Mouse (Mus musculus): ENCODE data around the gene Ush2a. TPM values are rescaled to one million over a fixed set of nuclear protein-coding genes. Genes with fewer than 3 reads are reported as not detected.

Ush2a gene
- 0.01 TPM in 1 of 2 replicates, not detected in the other for polyA plus RNA-seq (2012; rRNA removed)

DNA sequence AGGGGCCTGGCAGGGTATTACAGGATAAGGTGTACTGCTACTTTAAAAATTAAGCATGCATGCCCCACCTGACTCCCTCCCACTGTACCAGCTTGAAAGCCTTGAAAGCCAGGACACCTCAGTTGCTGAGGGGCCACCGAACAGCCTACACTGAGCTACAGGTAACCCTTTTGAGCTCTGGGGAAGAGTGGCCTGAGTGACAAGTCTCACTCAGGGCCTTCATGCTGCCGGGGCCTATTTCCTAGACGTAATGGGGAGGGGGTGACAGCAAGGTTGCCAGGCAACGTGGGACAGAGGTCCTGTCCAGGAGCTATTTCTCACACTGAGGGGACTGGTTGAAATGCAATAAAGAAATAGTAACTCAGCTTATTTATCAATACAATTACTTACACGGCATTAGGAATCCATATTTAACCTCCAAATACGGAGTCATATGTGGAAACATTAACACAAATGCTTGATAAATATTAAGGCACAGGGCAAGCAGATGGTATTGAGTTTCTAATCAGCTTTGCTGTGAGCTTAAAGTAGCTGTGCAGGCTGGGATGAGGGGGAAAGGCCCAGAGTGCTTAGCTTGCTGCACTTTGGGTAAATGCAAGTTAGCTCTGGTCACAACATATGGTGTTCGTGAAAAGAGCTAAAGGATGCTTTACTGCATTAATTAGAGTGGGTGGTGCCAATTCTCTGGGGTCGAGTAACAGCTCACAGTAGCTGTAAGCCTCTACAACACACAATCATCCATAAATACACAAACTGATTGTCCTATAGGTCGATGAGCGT is at the start of gene Ush2a:
TSS of gene Ush2a (plus strand) at position 121 of the 780 bp plus-strand sequence.
- no peak for DNase-seq

GRCm38 (mm10) chr1:188214885-188215611 is 46.8 kb upstream of the Ush2a start:
- no peak for DNase-seq
- WGBS: 52% methylated on average over 10 of the region's 10 CpGs
- Histone ChIP-seq H3K4me3 (replicated peaks; ENCODE audit: extremely low read depth, low read depth, low read length) (no peak overlapping the region), H3K4me1 (ENCODE audit: control insufficient read depth, insufficient read depth, low read length) (no peaks in the 10 kb centered on the region)
- TF ChIP-seq POLR2A (IDR thresholded peaks at IDR 0.05; ENCODE audit: borderline replicate concordance, extremely low read depth, low read depth, low read length): no peak

More for the DNA sequence above, at the start of gene Ush2a:
- 73% methylated on average over 10 of the region's 10 CpGs for WGBS
- Histone ChIP-seq H3K4me1 (ENCODE audit: control insufficient read depth, insufficient read depth, low read length) (no peaks in the 10 kb centered on the region), H3K4me3 (replicated peaks; ENCODE audit: extremely low read depth, low read depth, low read length) (no peak within 1 kb of the TSS)
- no peak for TF ChIP-seq CTCF (IDR thresholded peaks at IDR 0.05; ENCODE audit: insufficient read depth, low read length)
- TF ChIP-seq POLR2A (IDR thresholded peaks at IDR 0.05; ENCODE audit: borderline replicate concordance, extremely low read depth, low read depth, low read length): no peak

GRCm38 (mm10) chr1:188221226-188221792 is 40.5 kb upstream of the Ush2a start:
- Histone ChIP-seq H3K4me3 (replicated peaks; ENCODE audit: extremely low read depth, low read depth, low read length) (no peak overlapping the region), H3K4me1 (ENCODE audit: control insufficient read depth, insufficient read depth, low read length) (no peaks in the 10 kb centered on the region)
- 77% methylated on average over 4 of the region's 4 CpGs for WGBS
- no peak for TF ChIP-seq POLR2A (IDR thresholded peaks at IDR 0.05; ENCODE audit: borderline replicate concordance, extremely low read depth, low read depth, low read length)
- TF ChIP-seq CTCF (IDR thresholded peaks at IDR 0.05; ENCODE audit: insufficient read depth, low read length): no peak
- no peak for DNase-seq

GRCm38 (mm10) chr1:188233036-188233724 is 28.6 kb upstream of the Ush2a start:
- Histone ChIP-seq H3K4me1 (ENCODE audit: control insufficient read depth, insufficient read depth, low read length) (no peaks in the 10 kb centered on the region), H3K4me3 (replicated peaks; ENCODE audit: extremely low read depth, low read depth, low read length) (no peak overlapping the region)
- TF ChIP-seq POLR2A (IDR thresholded peaks at IDR 0.05; ENCODE audit: borderline replicate concordance, extremely low read depth, low read depth, low read length) (no peak), CTCF (IDR thresholded peaks at IDR 0.05; ENCODE audit: insufficient read depth, low read length) (no peak)
- no peak for DNase-seq
- WGBS: 78% methylated on average over 5 of the region's 5 CpGs

DNA sequence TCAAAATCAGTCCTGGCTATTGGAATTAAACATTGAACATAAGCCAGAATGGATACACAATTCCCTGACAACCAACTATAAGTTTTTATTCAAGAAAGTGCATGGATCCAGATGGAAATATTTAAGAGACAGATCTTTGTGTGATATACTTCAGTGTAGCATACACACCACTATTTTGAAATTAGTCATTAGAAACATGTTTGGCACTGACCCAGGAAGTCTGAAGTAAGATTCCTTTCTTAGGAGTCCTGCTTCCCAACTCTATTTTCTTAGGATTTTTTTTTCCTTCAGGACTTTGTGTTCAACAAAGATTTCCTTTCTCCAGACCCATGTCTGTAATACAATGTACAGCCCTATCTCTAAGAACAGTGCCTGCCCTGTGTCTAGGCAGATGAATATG is 23.2 kb upstream of the Ush2a start:
- TF ChIP-seq POLR2A (IDR thresholded peaks at IDR 0.05; ENCODE audit: borderline replicate concordance, extremely low read depth, low read depth, low read length): no peak
- TF ChIP-seq CTCF (IDR thresholded peaks at IDR 0.05; ENCODE audit: insufficient read depth, low read length): no peak
- H3K4me1 ChIP-seq (ENCODE audit: control insufficient read depth, insufficient read depth, low read length): no peaks in the 10 kb centered on the region
- no peak overlapping the region for H3K4me3 ChIP-seq (replicated peaks; ENCODE audit: extremely low read depth, low read depth, low read length)
- no peak for DNase-seq

- 80% methylated on average over 10 of the region's 10 CpGs for WGBS
- no peak for TF ChIP-seq CTCF (IDR thresholded peaks at IDR 0.05; ENCODE audit: insufficient read depth, low read length)
- no peak for TF ChIP-seq POLR2A (IDR thresholded peaks at IDR 0.05; ENCODE audit: borderline replicate concordance, extremely low read depth, low read depth, low read length)
- H3K4me1 ChIP-seq (ENCODE audit: control insufficient read depth, insufficient read depth, low read length): no peaks in the 10 kb centered on the region
- no peak for DNase-seq
- no peak overlapping the region for H3K4me3 ChIP-seq (replicated peaks; ENCODE audit: extremely low read depth, low read depth, low read length)
These were observed 20.1 kb upstream of the Ush2a start for GRCm38 (mm10) chr1:188241766-188242165.

- TF ChIP-seq CTCF (IDR thresholded peaks at IDR 0.05; ENCODE audit: insufficient read depth, low read length) (no peak), POLR2A (IDR thresholded peaks at IDR 0.05; ENCODE audit: borderline replicate concordance, extremely low read depth, low read depth, low read length) (no peak)
- no peak for DNase-seq
- no peaks in the 10 kb centered on the region for H3K4me1 ChIP-seq (ENCODE audit: control insufficient read depth, insufficient read depth, low read length)
- WGBS: 82% methylated on average over 7 of the region's 7 CpGs
- H3K4me3 ChIP-seq (replicated peaks; ENCODE audit: extremely low read depth, low read depth, low read length): no peak overlapping the region
These were observed 4.3 kb upstream of the Ush2a start for GRCm38 (mm10) chr1:188257500-188257899.

DNA sequence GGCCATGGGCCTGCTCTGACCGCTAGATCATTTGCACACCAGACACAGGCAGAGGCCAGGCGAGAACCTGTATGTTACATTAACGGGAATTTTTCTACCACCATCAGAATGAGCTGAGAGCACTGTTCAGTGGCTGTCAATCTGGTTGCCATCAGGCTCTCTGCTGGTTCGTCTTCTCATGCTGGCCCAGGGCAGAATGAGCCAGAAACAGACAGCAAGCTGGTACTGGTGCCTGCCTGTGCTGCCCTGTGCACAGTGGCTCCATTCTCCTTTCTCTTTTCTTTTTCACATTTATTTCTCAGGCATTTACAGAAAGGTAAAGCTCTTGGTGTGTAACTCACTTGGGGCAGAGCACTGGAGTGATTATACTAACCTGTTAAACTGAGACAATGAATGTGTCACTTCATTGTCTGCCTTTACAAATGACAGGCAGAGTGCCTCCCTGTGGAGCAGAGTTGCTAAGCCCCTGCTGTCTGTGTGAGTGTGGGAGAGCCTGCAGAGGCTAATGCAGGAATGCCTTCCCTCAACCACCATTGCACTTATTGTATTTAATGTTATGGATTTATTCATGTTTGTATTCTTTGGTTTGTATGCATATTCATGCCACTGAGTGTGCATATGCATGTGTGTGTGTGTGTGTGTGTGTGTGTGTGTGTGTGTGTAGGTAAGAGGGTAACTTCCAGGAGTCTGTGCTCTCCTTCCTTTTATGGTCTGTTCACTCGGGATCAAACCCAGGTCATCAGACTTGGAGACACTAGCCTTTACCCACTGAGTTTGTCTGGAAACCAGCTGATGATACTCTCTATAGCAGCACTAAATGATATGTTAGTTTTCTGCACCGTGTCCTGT is 1.3 kb upstream of the Ush2a start:
- TF ChIP-seq POLR2A (IDR thresholded peaks at IDR 0.05; ENCODE audit: borderline replicate concordance, extremely low read depth, low read depth, low read length) (no peak), CTCF (IDR thresholded peaks at IDR 0.05; ENCODE audit: insufficient read depth, low read length) (no peak)
- WGBS: 75% methylated on average over 6 of the region's 6 CpGs

More for the DNA sequence above, 1.3 kb upstream of the Ush2a start:
- no peak overlapping the region for H3K4me3 ChIP-seq (replicated peaks; ENCODE audit: extremely low read depth, low read depth, low read length)
- H3K4me1 ChIP-seq (ENCODE audit: control insufficient read depth, insufficient read depth, low read length): no peaks in the 10 kb centered on the region
- no peak for DNase-seq

Measured in lung, adult 2 months (tissue).